Mouse (Mus musculus) adrenal gland, postnatal 25 days (tissue): ENCODE measurements at regions not wholly inside any gene's neighbourhood (a gene's known extent, or its start where the extent isn't known, plus 50 kb on each side); places are given as distances from the start of the nearest gene placed in this dataset.
A peak's percentile ranks its signal among the peaks of the same experiment; 100 is the strongest.

ENCODE experiments used
- DNase-seq: peaks from one replicate; pipeline ENCODE4 v3.0.0; 2021; ENCODE audit warnings: mixed read lengths

GRCm38 (mm10) chr11:45535501-45536025 is 316.3 kb upstream of the Clint1 start:
- DNase-seq: no peak

GRCm38 (mm10) chr11:45538011-45538410 is 313.8 kb upstream of the Clint1 start:
- peak; percentile 9 for DNase-seq

GRCm38 (mm10) chr11:45539459-45539858 is 312.4 kb upstream of the Clint1 start:
- DNase-seq: peak; percentile 58

GRCm38 (mm10) chr11:45544531-45544930 is 307.3 kb upstream of the Clint1 start:
- DNase-seq: no peak

- no peak for DNase-seq
These were observed 305.8 kb upstream of the Clint1 start for GRCm38 (mm10) chr11:45545896-45546626.

- no peak for DNase-seq
These were observed 305.0 kb upstream of the Clint1 start for GRCm38 (mm10) chr11:45546861-45547260.

- no peak for DNase-seq
These were observed 301.5 kb upstream of the Clint1 start for GRCm38 (mm10) chr11:45550376-45550775.

- DNase-seq: no peak
These were observed 274.2 kb upstream of the Clint1 start for GRCm38 (mm10) chr11:45577469-45578154.

GRCm38 (mm10) chr11:45592335-45592734 is 259.5 kb upstream of the Clint1 start:
- no peak for DNase-seq

- no peak for DNase-seq
These were observed 258.8 kb upstream of the Clint1 start for GRCm38 (mm10) chr11:45592890-45593642.

GRCm38 (mm10) chr11:45595372-45595771 is 256.5 kb upstream of the Clint1 start:
- DNase-seq: no peak

GRCm38 (mm10) chr11:45621824-45622223 is 230.0 kb upstream of the Clint1 start:
- no peak for DNase-seq

GRCm38 (mm10) chr11:45622701-45623100 is 229.2 kb upstream of the Clint1 start:
- no peak for DNase-seq

- DNase-seq: no peak
These were observed 227.6 kb upstream of the Clint1 start for GRCm38 (mm10) chr11:45624233-45624632.

GRCm38 (mm10) chr11:45629250-45629649 is 222.6 kb upstream of the Clint1 start:
- DNase-seq: no peak

- no peak for DNase-seq
These were observed 217.2 kb upstream of the Clint1 start for GRCm38 (mm10) chr11:45634535-45635235.

- DNase-seq: no peak
These were observed 216.0 kb upstream of the Clint1 start for GRCm38 (mm10) chr11:45635896-45636295.

GRCm38 (mm10) chr11:45639236-45639635 is 212.6 kb upstream of the Clint1 start:
- no peak for DNase-seq

GRCm38 (mm10) chr11:45642142-45642756 is 209.6 kb upstream of the Clint1 start:
- no peak for DNase-seq

- DNase-seq: no peak
These were observed 208.1 kb upstream of the Clint1 start for GRCm38 (mm10) chr11:45643629-45644325.

GRCm38 (mm10) chr11:45645815-45646214 is 206.0 kb upstream of the Clint1 start:
- no peak for DNase-seq
